Mouse (Mus musculus) gastrocnemius, adult 2 months (tissue): Measurements from ENCODE around the gene Bcl2. TPM values are rescaled to one million over a fixed set of nuclear protein-coding genes. Genes with fewer than 3 reads are reported as not detected.

ENCODE experiments used
- DNase-seq: peaks from one replicate; pipeline ENCODE4 v3.0.0; 2022
- H3K27ac ChIP-seq: fragments of 200-600 bp; 2 replicates; pipeline ENCODE4 v1.8.1; 2022; ENCODE audit warnings: mild to moderate bottlenecking
- H3K4me3 ChIP-seq: fragments of 200-600 bp; 2 replicates; pipeline ENCODE4 v1.8.1; 2022; ENCODE audit warnings: mild to moderate bottlenecking, moderate library complexity
- CTCF ChIP-seq: fragments of 200-600 bp; IDR thresholded peaks from 2 replicates; pipeline ENCODE4 v1.8.1; 2022; ENCODE audit warnings: antibody characterized with exemption, mild to moderate bottlenecking, moderate library complexity
- intact Hi-C: fragments of 180-260 bp; cut with DNase I; formaldehyde crosslinking; loops from one replicate; pipeline ENCODE4 v1.15.1; 2025
- total RNA-seq, 2 experiments: library from RNA; stranded (reverse); gene quantifications; 2 replicates each; pipeline ENCODE4 v1.2.3; 2021

Bcl2 gene
- total RNA-seq, 2 experiments from 2014 or later: 1.6 to 2.1 TPM

- no peak overlapping the region for H3K4me3 ChIP-seq
- DNase-seq: no peak
Measured at GRCm38 (mm10) chr1:106600841-106601240, 113.2 kb downstream of the Bcl2 start.

GRCm38 (mm10) chr1:106598292-106598583 lies 115.8 kb downstream of the Bcl2 start:
- no peak for DNase-seq
- no peak overlapping the region for H3K27ac ChIP-seq
- no peak for TF ChIP-seq CTCF
- no peak overlapping the region for H3K4me3 ChIP-seq
- intact Hi-C loops: no loop called here

More at GRCm38 (mm10) chr1:106600841-106601240, 113.2 kb downstream of the Bcl2 start:
- no peak for TF ChIP-seq CTCF
- intact Hi-C loops: no loop called here
- H3K27ac ChIP-seq: no peak overlapping the region

DNA sequence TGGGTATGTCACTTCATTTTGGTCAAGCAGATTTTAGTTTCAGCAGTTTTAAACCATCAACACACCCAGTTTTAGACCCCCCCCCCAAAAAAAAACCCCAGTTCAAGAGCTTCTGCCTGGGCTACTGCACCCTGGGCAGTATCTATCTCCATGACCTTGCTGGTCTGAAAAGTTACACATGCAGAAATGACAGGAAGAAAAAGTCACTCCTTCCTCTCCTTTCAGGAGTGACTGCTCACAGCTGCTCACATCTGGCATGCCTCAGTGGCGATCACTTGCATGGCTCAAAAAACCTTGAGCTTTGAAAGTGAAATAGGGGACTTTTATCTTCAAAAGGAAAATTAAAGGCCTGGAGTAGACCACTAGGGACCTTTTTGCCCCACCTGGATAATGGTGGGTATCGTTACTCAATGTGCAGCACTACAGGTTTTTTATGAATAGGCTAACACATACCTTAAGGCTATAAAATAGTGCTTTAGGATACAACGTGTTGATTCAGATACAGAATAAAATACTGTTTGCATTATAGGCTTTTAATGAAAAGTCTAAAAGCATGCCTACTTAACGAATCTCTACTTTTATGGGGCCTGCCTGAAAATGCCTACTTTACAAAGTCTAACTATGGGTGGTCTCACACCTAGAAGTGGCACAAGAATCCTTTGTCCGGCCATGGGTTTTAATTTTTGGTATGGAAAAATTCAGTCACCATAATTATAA lies 116.3 kb downstream of the Bcl2 start:
- H3K27ac ChIP-seq: no peak overlapping the region
- no peak for TF ChIP-seq CTCF
- no peak overlapping the region for H3K4me3 ChIP-seq
- no peak for DNase-seq
- intact Hi-C loops: no loop called here

DNA sequence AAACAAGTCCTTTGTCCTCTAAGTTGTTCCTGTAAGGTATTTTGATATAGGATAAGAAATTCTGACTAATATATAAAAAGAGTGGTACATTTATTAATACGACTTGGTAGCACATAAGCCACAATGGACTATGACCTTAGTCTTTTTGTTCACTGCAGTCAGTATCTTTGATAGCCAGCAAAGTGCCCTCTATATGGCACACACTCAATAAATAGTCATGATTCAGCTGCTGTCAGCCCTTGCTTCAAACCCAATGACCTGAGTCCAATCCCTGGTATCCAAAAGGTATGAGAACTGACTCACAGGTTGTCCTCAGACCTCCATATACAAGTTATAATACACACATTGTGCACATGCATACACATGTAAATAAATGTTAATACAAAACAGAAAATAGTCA lies 117.7 kb downstream of the Bcl2 start:
- no peak for DNase-seq
- Histone ChIP-seq H3K4me3 (no peak overlapping the region), H3K27ac (no peak overlapping the region)
- intact Hi-C loops: no loop called here
- TF ChIP-seq CTCF: no peak

GRCm38 (mm10) chr1:106595286-106595885 lies 118.7 kb downstream of the Bcl2 start:
- TF ChIP-seq CTCF: no peak
- no peak for DNase-seq
- Histone ChIP-seq H3K27ac (no peak overlapping the region), H3K4me3 (no peak overlapping the region)
- intact Hi-C loops: no loop called here

DNA sequence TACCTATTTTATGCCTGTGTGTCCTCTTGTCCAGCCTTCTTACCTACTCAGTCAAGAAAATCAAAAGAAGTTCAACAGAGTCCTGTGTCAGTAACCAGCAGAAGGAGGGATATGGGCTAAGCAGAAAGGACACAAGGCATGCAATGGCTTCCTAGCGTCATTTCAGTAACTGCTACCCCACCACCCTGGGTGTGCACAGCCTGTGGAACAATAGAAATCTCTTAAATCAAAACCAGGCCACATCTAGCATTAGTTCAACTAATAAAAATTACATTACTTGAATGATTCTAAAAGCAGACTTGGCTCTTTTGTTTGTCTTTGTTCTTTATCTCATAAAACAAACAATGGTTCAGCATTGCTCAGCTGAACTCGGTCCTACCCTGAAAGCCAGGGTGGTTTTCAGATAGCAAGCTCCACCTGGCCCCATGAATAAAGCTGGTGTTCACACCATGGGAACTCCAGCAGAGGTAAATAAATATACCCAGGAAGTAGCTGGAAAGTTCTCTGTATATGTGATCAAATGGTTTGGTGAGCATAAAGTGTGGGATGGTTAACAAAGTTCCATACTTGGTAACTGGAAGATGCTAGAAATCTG lies 122.8 kb downstream of the Bcl2 start:
- Histone ChIP-seq H3K4me3 (no peak overlapping the region), H3K27ac (no peak overlapping the region)
- no peak for DNase-seq
- no peak for TF ChIP-seq CTCF
- intact Hi-C loops: no loop called here

GRCm38 (mm10) chr1:106589141-106589540 lies 124.9 kb downstream of the Bcl2 start:
- H3K4me3 ChIP-seq: no peak overlapping the region
- TF ChIP-seq CTCF: no peak
- no peak for DNase-seq
- intact Hi-C loops: no loop called here
- no peak overlapping the region for H3K27ac ChIP-seq

- TF ChIP-seq CTCF: no peak
- no peak overlapping the region for H3K4me3 ChIP-seq
- no peak for DNase-seq
- intact Hi-C loops: no loop called here
- H3K27ac ChIP-seq: no peak overlapping the region
Measured at GRCm38 (mm10) chr1:106587866-106588470, 126.1 kb downstream of the Bcl2 start.

- DNase-seq: no peak
- Histone ChIP-seq H3K4me3 (no peak overlapping the region), H3K27ac (no peak overlapping the region)
- intact Hi-C loops: no loop called here
- no peak for TF ChIP-seq CTCF
Measured at GRCm38 (mm10) chr1:106586761-106587160, 127.3 kb downstream of the Bcl2 start.

DNA sequence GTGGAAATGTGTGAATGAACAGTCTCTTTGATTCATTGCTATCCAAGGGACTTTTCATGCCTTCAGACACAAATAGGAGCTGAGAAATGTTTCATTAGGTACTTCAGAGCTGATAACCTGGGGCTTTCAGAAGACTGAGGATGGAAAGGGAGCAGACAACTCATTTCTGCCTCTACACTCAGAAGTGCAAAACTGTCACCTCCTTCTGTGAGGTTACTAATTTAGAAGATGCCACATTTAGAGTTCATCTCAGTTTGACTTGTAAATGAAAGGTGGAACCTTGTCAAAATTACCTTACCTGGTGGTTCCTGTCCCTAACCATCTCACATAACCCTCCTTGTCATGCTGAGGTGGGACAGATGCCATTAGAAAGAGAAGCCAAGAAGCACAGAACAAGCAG lies 128.7 kb downstream of the Bcl2 start:
- no peak overlapping the region for H3K4me3 ChIP-seq
- no peak overlapping the region for H3K27ac ChIP-seq
- no peak for DNase-seq
- TF ChIP-seq CTCF: no peak
- intact Hi-C loops: no loop called here

DNA sequence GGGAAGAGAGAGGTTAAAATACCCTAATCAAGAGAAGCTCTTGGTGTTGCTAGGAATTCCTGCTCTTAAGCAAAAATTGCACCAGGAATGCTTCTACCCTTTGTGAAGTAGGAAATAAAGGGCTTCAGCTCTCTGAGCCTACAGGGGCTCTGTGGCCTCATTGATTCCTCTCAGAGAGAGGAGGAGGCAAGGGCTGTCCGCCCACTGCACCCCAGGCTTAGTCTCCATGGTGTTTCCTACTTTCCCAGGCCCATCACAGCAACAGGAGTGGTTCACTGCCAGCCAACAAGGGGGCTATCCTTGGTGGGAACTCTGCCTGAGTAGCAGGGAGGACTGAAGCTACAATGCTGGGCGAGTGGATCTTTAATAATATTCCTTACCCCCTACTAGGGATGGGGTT lies 129.2 kb downstream of the Bcl2 start:
- TF ChIP-seq CTCF: no peak
- Histone ChIP-seq H3K4me3 (no peak overlapping the region), H3K27ac (no peak overlapping the region)
- DNase-seq: no peak
- intact Hi-C loops: no loop called here

GRCm38 (mm10) chr1:106584273-106584672 lies 129.8 kb downstream of the Bcl2 start:
- no peak overlapping the region for H3K4me3 ChIP-seq
- intact Hi-C loops: no loop called here
- DNase-seq: no peak
- no peak overlapping the region for H3K27ac ChIP-seq
- no peak for TF ChIP-seq CTCF
